Mouse (Mus musculus): ENCODE data around the gene Flywch2. TPM values are rescaled to one million over a fixed set of nuclear protein-coding genes. Genes with fewer than 3 reads are reported as not detected.

Gene Flywch2
- polyA plus RNA-seq (2014; fragmentation: Nextera tagmentation; extraction: Ambion mirVana): 21.2 and 21.5 TPM in 2 replicates

DNA sequence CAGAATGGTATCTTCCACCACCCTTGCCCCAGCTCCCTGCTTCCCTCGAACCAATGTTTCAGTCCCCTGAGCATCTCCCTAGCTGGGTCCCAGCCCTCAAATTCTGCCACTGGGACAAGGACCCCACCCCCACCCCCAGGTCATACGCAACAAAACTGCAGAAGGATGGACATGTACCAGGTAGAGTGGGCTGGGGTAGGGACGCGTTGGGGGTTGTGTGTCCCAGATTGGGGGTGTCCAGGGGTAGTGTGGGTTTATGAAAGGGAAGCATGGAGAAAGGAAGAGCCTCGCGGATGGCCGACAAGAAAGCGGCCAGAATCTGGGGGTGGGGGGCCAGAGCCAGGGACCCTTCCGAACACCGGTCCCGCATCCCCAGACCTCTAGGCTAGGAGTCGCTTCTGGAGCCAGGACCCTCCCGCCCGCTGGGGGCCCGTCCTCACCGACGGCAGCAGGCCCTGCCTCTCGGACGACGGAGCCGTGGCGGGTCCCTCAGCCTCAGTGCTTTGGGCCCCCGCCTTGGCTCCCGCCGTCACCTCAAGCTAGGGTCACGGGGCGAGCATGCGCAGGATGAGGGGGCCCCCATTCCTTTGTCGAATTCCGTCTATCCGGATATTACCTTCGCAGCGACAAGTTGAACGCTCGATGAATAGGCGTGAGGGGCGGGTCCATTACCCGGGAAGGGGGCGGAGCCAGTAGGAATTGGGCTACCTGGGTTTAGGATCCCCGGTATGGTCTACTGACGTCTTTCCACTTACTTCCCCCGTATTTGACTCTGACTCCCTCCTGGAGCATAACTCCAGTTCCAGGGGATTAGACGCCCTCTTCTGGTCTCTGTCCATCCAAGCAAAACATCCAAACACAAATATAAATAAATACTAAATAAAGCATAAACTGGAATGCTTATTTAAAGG, at the start of gene Flywch2:
Gene Flywch2, minus strand, starts transcription at position 521 of the 911 bp plus-strand sequence.
- Histone ChIP-seq H3K4me2 (ENCODE audit: low read length) (peak within 1 kb of the TSS; percentile 89), H3K4me3 (ENCODE audit: low read depth, low read length) (peak within 1 kb of the TSS; percentile 60), H3K4me1 (replicated peaks; ENCODE audit: control insufficient read depth, insufficient read depth, low read length) (peaks cover 11% of the 10 kb centered on the region), H3K9ac (ENCODE audit: low read length) (peak within 1 kb of the TSS; percentile 59), H3K36me3 (ENCODE audit: control insufficient read depth, insufficient read depth, low read length) (no peaks in the 10 kb centered on the region), H3K9me3 (ENCODE audit: control insufficient read depth, low read length) (no peaks in the 10 kb centered on the region), H3K27ac (ENCODE audit: low read depth) (no peak within 1 kb of the TSS), H3K27me3 (replicated peaks; ENCODE audit: control insufficient read depth, insufficient read depth, low read length) (no peaks in the 10 kb centered on the region)
- WGBS: 2% methylated on average over 33 of the region's 43 CpGs
- peak; percentile 86 for DNase-seq (ENCODE audit: low spot score)
- ATAC-seq (replicated peaks; ENCODE audit: low FRiP score, low TSS enrichment, low read depth): peak; percentile 83

DNA sequence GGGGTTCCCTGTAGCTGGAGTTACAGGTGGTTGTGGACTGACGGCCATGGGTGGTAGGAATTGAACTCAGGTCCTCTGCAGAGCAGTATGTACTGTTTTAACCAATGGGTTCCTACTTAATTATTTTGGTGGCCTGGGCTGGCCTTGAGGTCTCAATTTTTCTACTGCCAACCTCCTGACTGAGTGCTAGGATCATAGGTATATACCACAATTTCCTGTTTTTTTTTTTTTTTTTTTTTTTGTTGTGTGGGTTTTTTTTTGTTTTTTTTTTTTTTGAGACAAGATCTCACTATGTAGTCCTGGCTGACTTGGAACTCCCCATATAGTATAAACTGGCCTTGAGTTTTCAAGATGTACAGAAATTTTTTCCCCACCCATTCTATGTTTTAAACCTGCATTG, 45.3 kb upstream of the Flywch2 start:
- Histone ChIP-seq H3K4me3 (ENCODE audit: low read depth, low read length) (no peak overlapping the region), H3K27me3 (replicated peaks; ENCODE audit: control insufficient read depth, insufficient read depth, low read length) (0 out of 2 replicates have a peak, but pooled peaks cover 11% of the 10 kb centered on the region), H3K4me1 (replicated peaks; ENCODE audit: control insufficient read depth, insufficient read depth, low read length) (peaks cover 17% of the 10 kb centered on the region), H3K4me2 (ENCODE audit: low read length) (no peak overlapping the region), H3K9me3 (ENCODE audit: control insufficient read depth, low read length) (0 out of 2 replicates have a peak, but pooled peaks cover 2% of the 10 kb centered on the region), H3K27ac (ENCODE audit: low read depth) (no peak overlapping the region), H3K9ac (ENCODE audit: low read length) (no peak overlapping the region), H3K36me3 (ENCODE audit: control insufficient read depth, insufficient read depth, low read length) (peaks cover 12% of the 10 kb centered on the region)
- ATAC-seq (replicated peaks; ENCODE audit: low FRiP score, low TSS enrichment, low read depth) (no peak), DNase-seq (ENCODE audit: low spot score) (no peak)
- WGBS: 97% methylated on average over 1 of the region's 1 CpGs

DNA sequence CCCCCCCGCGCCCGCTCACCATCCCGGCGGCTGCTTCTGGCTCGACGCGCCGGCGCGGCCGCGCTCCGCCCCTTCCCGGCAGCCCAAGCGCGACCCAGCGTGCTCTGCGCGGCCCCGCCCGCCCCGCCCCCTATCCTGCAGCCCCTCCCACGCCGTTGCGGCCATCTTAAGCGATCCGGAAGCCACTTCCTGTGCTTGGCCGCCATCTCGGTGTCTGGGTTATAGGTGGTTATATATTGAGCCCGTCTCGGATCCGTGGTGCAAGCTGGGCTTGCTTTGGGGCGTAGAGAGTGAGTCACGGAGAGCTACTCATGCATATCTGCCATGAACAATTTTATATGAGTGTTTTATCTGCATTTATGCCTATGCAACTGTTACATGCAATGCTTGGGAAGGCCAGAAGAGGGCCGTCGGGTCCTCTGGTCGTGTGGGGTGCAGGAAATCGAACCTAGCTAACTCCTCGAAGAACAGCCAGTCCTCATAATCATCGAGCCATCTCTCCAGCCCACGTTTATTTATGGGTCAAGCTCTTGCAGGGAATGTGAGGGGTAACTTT, 43.3 kb upstream of the Flywch2 start, which contains the start of gene Elob:
Gene Elob, minus strand, starts transcription at position 73 of the 556 bp plus-strand sequence.
- Histone ChIP-seq H3K27ac (ENCODE audit: low read depth) (peak within 1 kb of the TSS; percentile 87), H3K4me2 (ENCODE audit: low read length) (peak within 1 kb of the TSS; percentile 88), H3K4me3 (ENCODE audit: low read depth, low read length) (peak within 1 kb of the TSS; percentile 92), H3K4me1 (replicated peaks; ENCODE audit: control insufficient read depth, insufficient read depth, low read length) (peaks cover 17% of the 10 kb centered on the region), H3K9ac (ENCODE audit: low read length) (peak within 1 kb of the TSS; percentile 86), H3K36me3 (ENCODE audit: control insufficient read depth, insufficient read depth, low read length) (peaks cover 32% of the 10 kb centered on the region), H3K27me3 (replicated peaks; ENCODE audit: control insufficient read depth, insufficient read depth, low read length) (0 out of 2 replicates have a peak, but pooled peaks cover 11% of the 10 kb centered on the region), H3K9me3 (ENCODE audit: control insufficient read depth, low read length) (0 out of 2 replicates have a peak, but pooled peaks cover 2% of the 10 kb centered on the region)
- ATAC-seq (replicated peaks; ENCODE audit: low FRiP score, low TSS enrichment, low read depth) (peak; percentile 95), DNase-seq (ENCODE audit: low spot score) (peak; percentile 92)
- WGBS: under 1% methylated on average over 28 of the region's 42 CpGs

DNA sequence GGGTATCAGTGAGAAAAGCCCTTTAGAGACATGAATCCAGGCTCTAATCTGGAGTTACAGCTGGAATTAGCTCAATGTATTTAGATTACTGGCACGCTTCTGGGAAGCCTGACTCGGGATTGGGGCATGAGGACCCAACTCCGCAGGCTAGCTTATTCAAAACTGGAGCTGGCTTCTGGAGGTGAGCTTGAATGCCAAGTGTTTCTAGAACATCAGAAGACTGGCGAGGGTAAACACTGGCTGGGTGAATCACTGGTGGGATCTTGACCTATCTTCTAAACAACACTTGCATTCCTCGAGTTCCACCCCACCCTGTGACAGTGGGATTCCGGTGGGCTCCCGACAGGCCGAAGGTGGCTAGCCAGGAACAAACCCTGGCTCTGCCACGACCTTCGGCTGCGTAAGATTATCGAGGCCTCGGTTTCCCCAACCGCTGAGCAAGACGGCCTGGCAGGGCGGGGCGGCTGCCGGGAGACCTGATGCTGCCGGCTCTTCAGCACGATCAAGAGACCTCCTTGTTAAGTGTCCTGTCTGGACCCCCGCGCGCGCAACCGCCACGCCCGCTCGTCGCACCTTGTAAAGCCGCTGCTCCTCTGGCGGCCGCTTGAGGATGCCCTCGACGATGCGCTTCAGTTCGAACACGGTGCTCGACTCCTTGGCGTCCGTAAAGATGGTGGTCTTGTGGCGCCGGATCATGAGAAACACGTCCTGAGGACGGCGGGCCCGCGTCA, 42.6 kb upstream of the Flywch2 start:
- under 1% methylated on average over 46 of the region's 47 CpGs for WGBS
- ATAC-seq (replicated peaks; ENCODE audit: low FRiP score, low TSS enrichment, low read depth) (peak; percentile 70), DNase-seq (ENCODE audit: low spot score) (no peak)
- Histone ChIP-seq H3K27ac (ENCODE audit: low read depth) (peak overlapping the region; percentile 87), H3K9me3 (ENCODE audit: control insufficient read depth, low read length) (0 out of 2 replicates have a peak, but pooled peaks cover 2% of the 10 kb centered on the region), H3K4me3 (ENCODE audit: low read depth, low read length) (peak overlapping the region; percentile 92), H3K9ac (ENCODE audit: low read length) (peak overlapping the region; percentile 86), H3K4me1 (replicated peaks; ENCODE audit: control insufficient read depth, insufficient read depth, low read length) (peaks cover 17% of the 10 kb centered on the region), H3K36me3 (ENCODE audit: control insufficient read depth, insufficient read depth, low read length) (peaks cover 39% of the 10 kb centered on the region), H3K4me2 (ENCODE audit: low read length) (peak overlapping the region; percentile 88), H3K27me3 (replicated peaks; ENCODE audit: control insufficient read depth, insufficient read depth, low read length) (0 out of 2 replicates have a peak, but pooled peaks cover 11% of the 10 kb centered on the region)

DNA sequence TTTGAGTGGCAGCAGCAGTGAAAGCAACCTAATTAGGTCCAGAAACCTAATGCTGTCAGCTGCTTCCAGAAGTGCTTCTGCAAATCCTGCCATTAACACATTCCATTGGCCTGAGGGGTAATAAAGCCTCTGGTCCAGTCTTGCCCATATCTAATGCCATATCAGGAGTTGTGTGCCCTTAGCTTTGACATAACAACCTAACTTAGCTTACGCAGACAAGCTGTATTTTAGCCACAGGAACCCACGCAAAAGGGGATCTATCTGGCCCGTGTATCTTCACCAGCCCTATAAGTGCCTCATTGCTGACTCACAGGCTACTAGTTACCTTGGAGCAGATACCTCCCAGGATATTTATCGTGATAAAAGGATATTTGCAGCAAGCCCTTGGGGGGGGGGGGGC, 39.7 kb upstream of the Flywch2 start:
- H3K9ac ChIP-seq (ENCODE audit: low read length): no peak overlapping the region
- DNase-seq (ENCODE audit: low spot score) (no peak), ATAC-seq (replicated peaks; ENCODE audit: low FRiP score, low TSS enrichment, low read depth) (no peak)
- H3K9me3 ChIP-seq (ENCODE audit: control insufficient read depth, low read length): 0 out of 2 replicates have a peak, but pooled peaks cover 2% of the 10 kb centered on the region
- H3K36me3 ChIP-seq (ENCODE audit: control insufficient read depth, insufficient read depth, low read length): peaks cover 68% of the 10 kb centered on the region
- H3K27me3 ChIP-seq (replicated peaks; ENCODE audit: control insufficient read depth, insufficient read depth, low read length): no peaks in the 10 kb centered on the region
- H3K27ac ChIP-seq (ENCODE audit: low read depth): no peak overlapping the region
- no peak overlapping the region for H3K4me2 ChIP-seq (ENCODE audit: low read length)
- H3K4me1 ChIP-seq (replicated peaks; ENCODE audit: control insufficient read depth, insufficient read depth, low read length): peaks cover 17% of the 10 kb centered on the region
- H3K4me3 ChIP-seq (ENCODE audit: low read depth, low read length): no peak overlapping the region
- 83% methylated on average over 4 of the region's 4 CpGs for WGBS

DNA sequence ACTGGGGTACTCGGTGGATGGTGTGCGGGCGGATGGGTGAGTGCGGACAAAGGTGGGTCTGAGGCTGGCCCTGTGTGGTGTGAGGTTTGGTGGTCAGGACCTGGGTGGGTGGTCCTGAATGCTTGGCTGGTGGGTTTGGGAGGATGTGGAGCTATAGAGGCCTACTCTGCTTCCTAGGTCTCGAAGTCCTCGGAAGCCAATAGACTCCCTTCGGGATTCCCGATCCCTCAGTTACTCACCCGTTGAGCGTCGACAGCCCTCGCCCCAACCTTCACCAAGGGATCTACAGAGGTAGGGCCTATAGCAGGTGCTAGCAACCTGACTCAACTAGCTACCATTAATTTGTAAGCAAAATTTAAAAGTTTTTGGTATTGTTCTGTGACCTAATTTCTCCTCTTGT, 37.7 kb upstream of the Flywch2 start:
- Histone ChIP-seq H3K36me3 (ENCODE audit: control insufficient read depth, insufficient read depth, low read length) (peaks cover 88% of the 10 kb centered on the region), H3K4me3 (ENCODE audit: low read depth, low read length) (no peak overlapping the region), H3K9ac (ENCODE audit: low read length) (no peak overlapping the region), H3K4me1 (replicated peaks; ENCODE audit: control insufficient read depth, insufficient read depth, low read length) (peaks cover 13% of the 10 kb centered on the region), H3K27ac (ENCODE audit: low read depth) (no peak overlapping the region), H3K4me2 (ENCODE audit: low read length) (no peak overlapping the region), H3K9me3 (ENCODE audit: control insufficient read depth, low read length) (peaks cover 12% of the 10 kb centered on the region), H3K27me3 (replicated peaks; ENCODE audit: control insufficient read depth, insufficient read depth, low read length) (no peaks in the 10 kb centered on the region)
- DNase-seq (ENCODE audit: low spot score) (no peak), ATAC-seq (replicated peaks; ENCODE audit: low FRiP score, low TSS enrichment, low read depth) (peak; percentile 32; the same call in 1 of the 2 replicates)
- WGBS: 92% methylated on average over 12 of the region's 12 CpGs

DNA sequence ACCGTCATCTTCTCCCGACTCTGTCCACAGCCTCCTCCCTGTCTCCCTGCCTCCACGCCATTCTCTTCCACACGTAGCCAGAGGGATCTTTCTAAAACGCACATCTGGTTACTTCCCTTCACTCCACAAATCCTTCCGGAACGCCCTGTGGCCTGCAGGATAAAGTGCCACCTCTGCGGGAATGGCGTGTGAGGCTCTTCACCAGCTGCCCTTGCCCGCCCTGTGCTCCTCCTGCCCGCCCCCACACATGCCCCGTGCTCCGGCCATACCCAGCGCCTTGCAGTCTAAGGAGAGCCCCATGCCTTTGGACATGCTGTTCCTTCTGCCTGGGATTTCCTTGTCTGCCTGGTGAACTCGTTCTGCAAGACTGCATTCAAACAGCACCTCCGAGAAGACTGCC, 37.1 kb upstream of the Flywch2 start:
- no peak overlapping the region for H3K4me3 ChIP-seq (ENCODE audit: low read depth, low read length)
- H3K9ac ChIP-seq (ENCODE audit: low read length): no peak overlapping the region
- no peaks in the 10 kb centered on the region for H3K27me3 ChIP-seq (replicated peaks; ENCODE audit: control insufficient read depth, insufficient read depth, low read length)
- 82% methylated on average over 16 of the region's 16 CpGs for WGBS
- H3K4me1 ChIP-seq (replicated peaks; ENCODE audit: control insufficient read depth, insufficient read depth, low read length): peaks cover 11% of the 10 kb centered on the region
- H3K9me3 ChIP-seq (ENCODE audit: control insufficient read depth, low read length): peaks cover 18% of the 10 kb centered on the region
- ATAC-seq (replicated peaks; ENCODE audit: low FRiP score, low TSS enrichment, low read depth): no peak
- peaks cover 93% of the 10 kb centered on the region for H3K36me3 ChIP-seq (ENCODE audit: control insufficient read depth, insufficient read depth, low read length)
- H3K4me2 ChIP-seq (ENCODE audit: low read length): no peak overlapping the region
- no peak for DNase-seq (ENCODE audit: low spot score)
- no peak overlapping the region for H3K27ac ChIP-seq (ENCODE audit: low read depth)

DNA sequence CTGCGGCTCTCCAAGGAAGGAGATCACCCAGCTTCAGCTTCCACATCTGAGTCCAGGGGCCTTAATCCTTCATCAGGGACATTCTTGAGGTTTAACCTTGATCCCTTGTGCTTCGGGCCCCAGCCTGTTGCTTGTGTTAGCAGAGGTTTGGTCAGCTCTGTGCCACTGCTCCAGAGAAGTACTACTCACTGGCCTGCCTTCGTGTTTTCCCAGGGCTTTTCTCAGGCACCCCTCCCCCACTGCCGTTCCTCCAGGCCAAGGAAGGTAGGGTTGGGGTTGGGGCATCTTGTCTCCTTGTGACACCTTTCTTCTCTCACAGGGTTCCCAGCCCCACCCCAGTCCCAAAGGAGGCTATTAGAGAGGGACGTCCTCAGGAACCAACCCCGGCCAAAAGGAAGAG, 36.2 kb upstream of the Flywch2 start:
- Histone ChIP-seq H3K4me3 (ENCODE audit: low read depth, low read length) (no peak overlapping the region), H3K27me3 (replicated peaks; ENCODE audit: control insufficient read depth, insufficient read depth, low read length) (no peaks in the 10 kb centered on the region), H3K27ac (ENCODE audit: low read depth) (no peak overlapping the region), H3K9ac (ENCODE audit: low read length) (no peak overlapping the region), H3K36me3 (ENCODE audit: control insufficient read depth, insufficient read depth, low read length) (peaks cover 100% of the 10 kb centered on the region), H3K4me2 (ENCODE audit: low read length) (no peak overlapping the region), H3K9me3 (ENCODE audit: control insufficient read depth, low read length) (peaks cover 21% of the 10 kb centered on the region), H3K4me1 (replicated peaks; ENCODE audit: control insufficient read depth, insufficient read depth, low read length) (peaks cover 2% of the 10 kb centered on the region; the same call in 1 of the 2 replicates)
- ATAC-seq (replicated peaks; ENCODE audit: low FRiP score, low TSS enrichment, low read depth): no peak
- 78% methylated on average over 6 of the region's 6 CpGs for WGBS
- DNase-seq (ENCODE audit: low spot score): no peak
